Mouse (Mus musculus): ENCODE measurements around the gene Ube2o.

The Ube2o gene

DNA sequence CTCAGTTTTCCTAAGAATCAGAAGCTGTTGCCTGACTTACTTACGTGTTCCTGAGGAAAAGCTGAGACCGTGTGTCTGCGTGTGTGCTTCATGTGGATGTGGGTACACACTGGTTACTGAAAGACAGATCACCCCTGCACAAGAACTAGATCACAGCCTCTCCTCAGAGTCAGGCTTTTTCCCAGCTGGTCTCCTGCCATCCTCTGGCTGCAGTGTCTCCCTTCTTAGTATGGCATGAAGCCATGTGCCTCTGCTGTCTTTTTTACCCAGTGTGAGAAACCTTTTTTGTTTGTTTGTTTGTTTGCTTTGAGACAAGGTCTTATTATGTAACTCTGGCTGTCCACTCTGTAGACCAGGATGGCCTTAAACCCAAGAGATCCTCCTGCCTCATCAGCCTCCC, 2.0 kb downstream of the Ube2o start:
- no peak for DNase-seq

DNA sequence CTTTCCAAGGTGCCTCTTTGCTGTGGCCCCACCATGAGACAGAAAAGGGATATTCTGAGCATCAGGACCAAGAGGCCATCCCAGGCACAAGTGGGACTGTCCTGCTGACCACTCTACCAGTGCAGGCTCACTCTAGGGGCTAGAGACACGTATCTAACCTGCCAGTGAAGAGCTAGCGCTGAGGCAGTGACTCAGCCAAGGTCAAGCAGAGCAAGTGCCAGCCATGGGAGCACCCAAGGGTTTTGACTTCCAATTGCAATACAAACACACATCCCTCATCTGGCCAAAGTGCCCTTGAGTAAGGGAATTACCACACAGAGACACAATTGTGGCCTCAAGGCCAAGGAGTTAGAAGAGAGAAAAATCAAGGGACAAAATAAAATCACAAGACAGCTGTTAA, 5.9 kb downstream of the Ube2o start:
- no peak for DNase-seq

DNA sequence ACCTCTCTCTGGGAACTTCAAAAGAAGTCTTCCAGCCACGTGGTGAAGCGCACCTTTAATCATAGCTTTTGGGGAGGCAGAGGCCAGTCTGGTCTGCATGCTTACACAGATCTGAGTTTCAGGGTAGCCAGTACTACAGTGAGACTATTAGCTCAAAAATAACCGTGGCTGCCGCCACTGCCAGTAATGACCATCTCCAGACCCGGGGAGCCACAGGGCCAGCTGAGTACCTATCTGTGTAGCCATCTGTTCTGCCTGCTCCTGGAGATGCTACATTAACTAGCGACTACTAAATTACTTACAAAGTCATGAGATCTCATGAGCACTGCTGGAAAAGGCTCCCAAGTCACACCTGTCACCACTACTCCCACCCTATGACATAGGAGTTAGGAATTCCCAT, 6.3 kb downstream of the Ube2o start:
- no peak for DNase-seq

DNA sequence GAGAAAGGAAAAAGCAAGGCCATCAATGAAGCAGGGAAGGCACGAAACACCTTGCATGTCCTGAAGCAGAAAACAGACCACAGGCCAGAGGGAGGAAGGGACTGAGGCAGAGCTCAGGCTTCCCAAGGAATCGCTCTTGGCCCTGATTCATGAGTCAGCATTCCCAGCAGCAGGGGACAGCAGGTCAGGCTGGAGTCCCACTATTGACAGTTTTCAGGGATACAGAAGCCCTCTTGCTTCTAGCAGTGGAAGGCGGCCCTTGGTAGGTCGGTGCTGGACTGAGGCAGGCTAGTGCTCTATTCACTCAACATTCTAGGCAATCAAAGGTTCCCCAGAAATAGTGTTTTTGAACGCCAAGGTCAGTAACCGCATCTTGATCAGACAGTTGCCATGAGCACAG, 6.8 kb downstream of the Ube2o start:
- no peak for DNase-seq

DNA sequence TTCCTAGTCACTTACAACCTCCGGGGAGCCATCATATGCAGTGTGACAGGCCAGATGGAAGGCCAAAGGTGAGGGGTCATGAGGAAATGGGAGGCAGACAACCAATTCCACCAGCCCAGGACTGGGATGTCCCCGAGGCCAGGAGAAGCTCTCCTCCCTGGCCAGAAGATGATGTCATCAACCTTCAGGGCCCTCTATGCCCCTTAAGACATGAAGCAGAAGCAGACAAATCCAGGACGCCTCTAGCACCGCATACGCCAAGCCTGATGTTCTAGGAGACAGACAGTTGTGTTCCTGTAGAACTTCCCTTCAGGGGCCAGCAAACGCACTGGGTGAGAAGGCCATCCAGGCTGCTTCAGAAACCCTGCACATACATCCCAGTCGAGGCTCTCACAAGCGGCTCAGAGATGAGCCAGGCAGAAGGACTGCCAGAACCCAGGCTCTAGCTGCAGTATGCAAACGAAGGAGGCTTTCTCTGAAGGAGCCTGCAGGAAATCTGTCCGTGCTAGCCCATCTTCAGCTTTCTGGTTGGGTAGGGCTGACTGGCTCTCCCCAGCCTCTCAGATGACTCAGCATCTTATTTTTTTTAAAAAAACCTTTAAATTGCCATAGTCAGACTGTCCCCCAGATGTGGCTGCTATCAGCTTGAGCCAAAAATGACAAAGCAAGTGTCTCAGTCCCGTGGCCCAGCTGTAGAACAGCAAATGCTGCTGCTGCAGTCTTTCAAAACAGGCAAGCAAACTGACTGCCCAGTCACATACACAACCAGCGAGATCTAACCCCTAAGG, 8.3 kb downstream of the Ube2o start:
- DNase-seq: no peak

DNA sequence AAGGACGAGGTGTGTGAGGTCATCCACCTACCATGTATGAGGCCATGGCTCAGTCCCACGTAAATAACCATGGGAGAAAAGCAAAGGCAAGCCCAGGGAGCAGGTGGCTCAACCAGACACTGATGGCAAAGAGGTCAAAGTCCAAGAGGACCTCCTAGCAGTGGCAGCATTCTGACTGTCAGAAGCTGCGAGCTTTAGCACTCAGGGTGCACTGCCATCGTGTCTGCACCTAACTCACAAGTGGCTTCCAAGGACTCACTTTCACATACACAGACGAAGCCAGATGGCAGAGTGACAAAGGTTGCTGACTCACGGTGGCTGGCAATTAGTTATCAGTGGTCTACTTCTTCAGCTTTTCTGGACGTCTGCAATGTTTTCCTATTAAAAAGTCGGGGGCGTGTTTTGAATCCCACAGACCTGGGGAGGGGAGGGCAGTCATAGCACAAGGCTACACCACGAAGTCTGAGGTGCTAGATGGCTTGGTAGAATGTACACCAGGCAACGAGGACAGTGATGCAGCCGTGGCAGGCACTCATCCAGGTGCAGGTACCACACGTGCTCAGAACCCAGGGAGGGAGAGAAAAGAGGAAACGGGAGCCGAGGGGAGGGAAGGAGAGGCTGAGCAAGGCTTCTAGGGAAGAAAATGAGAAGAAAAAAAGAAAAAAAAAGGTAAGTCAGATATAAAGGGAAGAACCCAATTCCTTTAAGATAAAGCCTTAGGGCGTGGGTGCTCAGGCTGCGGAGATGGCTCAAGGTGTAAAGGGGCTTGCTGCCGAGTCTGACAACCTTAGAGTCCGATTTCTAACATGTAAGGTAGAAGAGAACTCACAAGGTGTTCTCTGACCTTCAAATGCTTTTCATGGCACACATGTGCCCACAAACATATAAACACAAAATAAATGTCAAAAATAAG, 9.2 kb downstream of the Ube2o start:
- no peak for DNase-seq

DNA sequence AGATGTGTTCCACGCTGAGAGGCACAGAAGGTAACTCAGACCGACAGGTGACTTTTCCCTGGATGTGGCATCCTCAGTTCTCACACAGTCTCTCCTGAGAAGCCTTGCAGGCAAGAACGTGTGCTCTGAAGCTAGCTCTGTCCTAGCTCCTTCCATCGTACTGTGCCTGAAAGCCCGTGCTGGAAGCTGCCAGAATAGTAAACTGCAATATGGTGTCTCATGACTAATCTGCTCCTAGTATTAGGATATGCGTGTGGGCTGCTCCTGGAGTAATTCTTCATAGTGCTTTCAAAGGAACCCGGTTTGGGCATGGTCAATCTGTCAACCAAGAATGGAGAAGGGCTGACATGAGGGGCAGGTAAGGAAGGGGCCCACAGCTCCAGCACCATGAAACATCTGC, 10.4 kb downstream of the Ube2o start:
- no peak for DNase-seq

DNA sequence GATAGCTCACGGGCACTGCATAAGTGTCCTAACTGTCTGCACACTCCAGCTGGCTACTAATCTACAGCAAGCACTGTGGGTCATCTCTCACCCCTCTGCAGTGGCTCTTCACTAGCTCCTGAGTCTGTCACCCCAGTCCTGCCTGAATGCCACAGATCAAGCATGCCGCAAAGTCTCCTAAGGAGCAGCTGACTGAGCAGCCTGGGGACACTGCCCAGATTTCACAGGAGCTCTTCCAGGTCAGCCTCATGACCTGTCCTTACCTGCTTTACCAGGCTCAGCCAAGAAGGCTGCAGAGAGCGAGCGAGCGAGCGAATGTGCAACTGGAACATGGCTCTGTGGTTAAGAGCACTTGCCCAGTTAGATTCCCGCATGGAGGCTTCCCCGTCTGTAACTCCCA, 13.7 kb downstream of the Ube2o start:
- no peak for DNase-seq

DNA sequence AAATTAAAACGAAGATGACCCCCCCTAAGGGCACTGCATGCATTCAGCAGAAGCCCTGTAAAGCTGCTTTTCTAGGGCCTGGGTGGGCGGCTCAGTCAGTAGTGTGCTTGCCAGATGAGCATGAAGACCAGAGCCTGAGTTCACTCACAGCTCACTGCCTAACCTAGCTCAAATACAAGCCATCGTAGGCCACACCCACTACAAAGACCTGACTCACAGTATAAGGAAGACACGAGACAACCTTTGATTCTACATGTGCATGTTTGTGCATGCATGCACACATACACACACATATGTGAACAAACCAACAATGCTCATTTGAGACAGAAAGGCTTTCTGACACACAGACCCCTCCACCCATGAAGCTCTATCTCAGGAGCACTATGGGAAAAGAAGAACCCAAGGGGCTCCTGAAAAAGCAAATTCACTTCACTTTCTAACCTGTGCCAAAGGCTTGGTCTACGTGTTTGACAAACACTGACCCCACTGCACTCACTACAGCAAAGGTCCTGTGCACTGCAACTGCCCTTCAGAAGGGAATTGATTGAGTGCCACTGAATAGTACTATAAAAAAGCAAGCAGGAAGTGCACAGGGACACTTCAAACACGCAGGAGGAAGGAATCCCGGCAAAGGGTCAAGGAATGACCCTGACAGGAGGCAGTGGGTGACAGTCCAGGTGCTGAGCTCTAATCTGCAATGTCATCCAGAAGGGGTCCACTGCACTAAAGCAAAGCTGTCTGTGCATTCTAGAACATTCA, 15.8 kb downstream of the Ube2o start:
- DNase-seq: no peak

DNA sequence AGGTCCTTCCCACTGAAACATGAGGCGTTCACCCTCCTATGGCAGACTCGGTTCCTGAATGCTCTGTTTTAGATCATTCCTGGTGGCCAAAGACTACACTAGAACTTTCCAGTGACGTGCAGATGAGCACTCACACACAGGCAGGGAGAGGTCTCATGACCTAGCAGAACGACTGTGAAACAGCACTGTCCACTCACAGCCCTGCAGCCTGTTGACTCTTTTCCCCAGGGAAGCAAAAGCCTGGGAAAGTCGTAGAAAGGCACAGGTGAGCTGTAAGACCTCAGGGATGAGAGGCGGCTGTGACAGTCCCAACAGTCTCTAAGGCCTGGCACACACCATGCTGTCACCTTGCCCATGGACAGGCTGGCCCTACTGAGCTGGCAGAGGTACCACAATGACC, 24.9 kb downstream of the Ube2o start:
- DNase-seq: no peak

DNA sequence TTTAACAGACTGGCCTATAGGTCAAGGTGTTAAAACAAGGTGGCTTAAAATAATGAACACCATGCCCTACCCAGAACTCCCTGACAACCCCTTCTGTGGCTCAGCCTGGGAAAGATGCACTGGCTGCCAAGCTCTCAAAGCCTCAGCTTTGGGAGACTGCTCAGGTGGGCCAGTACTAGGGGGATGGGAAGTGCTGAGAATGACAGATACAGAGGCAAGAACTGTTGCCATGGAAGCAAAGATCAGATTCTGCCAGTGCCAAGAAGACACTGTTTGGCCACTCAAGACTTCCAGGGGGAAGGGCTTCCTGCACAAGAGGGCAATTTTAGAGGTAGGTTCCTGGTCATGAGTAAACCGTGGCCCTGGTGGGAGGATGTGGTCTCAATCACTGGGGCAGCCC, 25.7 kb downstream of the Ube2o start:
- no peak for DNase-seq

DNA sequence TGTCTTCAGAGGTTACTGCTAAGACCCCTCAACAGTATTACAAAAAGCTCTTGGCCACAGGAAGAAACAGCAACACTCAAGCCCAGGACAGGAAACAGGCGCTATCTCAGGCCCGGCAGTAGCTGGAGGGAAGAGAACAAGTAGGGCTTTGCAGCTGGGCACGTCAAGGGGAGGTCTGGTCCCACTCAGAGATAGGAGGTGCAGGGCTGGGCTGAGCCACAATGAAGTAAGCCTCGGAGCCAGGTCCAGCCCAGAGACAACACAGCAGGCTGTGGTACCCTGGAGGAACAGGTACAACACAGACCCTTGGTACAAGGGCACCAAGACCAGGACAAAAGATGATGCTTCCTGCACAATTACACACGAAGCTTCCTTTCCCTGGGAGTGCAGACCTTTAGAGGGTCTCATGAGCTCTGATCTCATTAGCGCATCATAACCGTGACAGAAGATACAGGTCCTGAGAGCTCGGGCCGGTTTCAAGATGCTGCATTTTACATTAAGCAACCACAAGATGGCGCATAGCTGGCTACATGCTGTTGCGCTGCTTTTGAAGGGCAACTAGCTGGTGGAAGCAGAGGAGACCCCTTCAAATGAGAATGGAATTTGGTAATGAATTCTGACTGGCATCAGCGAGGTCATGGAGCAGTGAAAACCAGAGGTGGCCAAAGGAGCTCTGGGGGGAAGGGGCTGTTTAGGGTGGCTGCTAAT, 26.9 kb downstream of the Ube2o start:
- peak in 1 of 2 experiments; percentile 35 for DNase-seq

DNA sequence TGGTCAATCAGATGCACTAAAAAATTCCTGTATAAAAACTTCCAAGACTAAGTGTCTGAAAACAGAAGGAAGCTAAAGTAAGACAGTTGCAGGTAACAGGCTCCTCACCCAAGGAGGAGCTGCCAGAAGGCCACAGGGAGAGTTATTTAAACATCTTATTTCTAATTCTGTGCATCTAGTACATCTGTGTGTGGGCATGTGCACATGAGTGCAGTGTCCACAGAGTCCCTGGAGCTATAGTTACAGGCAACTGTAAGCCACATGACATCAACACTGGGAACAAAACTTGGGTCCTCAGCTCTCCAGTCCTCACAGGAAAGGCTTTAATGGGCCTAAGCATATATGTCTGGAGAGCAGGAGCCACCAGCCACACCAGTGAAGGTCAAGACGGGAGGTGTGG, 29.1 kb downstream of the Ube2o start:
- DNase-seq: no peak

DNA sequence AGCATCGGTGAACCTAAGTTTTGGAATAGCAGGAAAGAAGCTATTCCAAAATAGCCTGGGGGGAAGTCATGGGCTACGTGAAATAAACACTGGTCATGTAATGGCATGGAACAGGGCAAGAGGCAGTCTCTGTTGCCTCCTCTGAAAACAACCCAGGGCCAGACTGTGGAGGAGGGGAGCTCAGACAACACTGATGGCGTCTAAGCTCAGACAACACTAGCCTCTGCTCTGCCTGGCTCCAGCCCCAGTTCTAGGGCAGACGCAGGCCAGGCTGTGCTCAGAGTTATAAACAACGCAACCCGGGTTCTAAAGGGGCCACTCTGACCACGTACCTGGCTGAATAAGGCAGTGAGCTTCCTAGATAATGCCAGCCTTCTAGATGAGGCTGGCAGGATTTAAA, 30.5 kb downstream of the Ube2o start:
- DNase-seq: no peak

DNA sequence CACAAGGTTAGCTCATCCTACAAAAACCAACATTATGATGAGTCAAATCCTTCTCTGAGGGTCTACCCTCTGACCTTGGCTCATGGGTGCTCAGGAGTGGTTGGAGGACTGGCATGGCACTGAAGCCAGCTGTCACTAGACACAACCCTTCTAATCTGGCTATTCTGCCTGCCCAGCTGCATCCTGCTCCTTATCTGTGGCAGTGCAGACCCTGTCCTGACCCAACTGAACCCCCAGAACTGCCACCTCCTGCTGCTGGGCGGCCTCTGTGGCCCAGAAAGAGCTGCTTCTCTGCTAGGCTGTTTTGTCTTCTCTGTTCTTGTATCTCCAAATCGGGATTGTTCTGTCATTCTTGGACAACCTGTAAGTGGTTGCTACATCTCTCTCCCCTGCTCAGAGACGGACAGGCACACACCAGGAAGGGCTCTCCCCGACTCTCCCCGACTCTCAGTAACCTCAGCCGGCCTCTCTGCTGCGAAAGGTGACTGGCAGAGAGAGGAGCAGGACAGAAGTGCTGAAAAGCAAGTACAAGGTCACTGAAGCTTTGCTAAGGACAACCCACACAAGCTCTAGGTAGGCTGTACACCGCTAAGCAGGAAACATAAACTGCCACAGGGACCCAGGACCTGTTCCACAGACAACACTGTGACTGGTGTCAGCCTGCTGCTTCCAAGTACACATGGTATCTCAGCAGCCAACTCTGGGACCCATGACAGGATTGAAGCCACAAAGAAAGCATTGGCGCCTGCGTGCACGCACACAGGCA, 31.8 kb downstream of the Ube2o start:
- DNase-seq: no peak

DNA sequence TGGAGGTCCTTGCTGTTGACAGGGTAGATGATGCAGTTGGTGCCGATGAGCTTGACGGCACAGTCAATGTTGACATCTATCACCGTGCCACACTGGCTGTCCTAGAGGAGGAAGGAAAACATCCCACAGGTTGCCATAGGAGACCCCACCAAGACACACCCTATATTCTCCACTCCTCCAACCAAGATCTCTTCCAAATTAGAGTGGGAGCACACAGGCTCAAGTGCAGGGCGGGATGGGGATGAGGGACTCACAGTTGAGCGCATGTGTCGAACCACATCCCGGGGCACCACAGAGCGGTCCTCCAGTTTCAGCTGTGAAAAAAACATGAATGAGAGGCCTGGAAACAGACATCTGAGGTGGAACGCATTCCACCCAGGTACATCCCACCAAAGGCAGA, 32.5 kb downstream of the Ube2o start:
- DNase-seq: no peak

DNA sequence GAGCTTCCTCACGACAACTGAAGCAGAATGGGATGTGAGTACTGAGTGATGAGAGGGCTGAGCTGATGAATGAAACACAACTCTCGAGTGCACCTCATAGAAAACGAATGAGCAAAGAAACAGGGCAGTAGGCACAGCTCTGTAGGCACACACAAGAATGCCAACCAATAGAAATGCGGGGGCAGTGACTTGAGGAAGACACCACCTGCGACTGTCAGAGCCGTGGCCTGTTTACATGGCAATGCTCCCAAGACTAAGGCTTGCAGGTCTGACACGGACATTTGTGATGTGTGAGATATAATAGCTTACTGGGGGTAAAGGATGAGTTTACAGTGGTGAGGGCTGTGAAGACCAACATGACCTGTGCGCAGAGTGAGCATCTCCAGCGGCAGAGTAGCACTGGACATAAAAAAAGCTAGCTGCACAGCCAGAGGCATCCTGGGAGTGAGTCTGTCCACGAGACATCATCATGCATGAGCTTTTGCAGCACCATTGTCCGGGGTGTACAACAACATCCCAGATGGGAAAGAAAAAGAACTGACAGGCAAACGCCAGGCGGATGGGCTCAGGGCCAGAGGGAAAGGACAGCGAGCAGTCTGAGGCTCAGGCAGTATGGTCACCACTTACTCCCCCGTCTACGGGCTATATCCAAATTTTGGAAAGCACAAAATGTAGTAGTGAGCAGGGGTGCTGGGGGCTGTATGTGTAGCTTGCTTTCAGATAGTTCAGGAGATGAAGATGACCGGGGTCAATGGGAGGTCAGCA, 33.8 kb downstream of the Ube2o start:
- no peak for DNase-seq

DNA sequence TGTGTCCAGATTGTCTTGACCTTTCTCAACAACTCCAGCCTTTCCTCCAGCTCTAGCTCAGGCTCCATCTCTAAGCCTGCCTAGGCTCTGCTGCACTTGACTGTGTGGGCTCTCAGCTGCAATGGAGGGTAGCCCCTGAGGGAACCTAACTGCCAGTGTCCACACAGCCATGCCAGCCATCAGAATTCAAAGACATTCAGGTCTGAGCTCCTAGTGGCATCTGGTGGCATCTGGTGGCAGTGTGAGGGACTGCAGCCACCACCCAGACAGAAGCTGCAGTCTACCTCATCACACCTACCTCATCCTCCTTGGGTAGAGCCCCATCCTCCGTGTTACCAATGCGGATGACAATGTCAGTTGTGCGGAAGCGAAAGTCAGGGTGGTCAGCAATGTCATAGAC, 38.1 kb downstream of the Ube2o start:
- DNase-seq: peak in 1 of 2 experiments; percentile 30

DNA sequence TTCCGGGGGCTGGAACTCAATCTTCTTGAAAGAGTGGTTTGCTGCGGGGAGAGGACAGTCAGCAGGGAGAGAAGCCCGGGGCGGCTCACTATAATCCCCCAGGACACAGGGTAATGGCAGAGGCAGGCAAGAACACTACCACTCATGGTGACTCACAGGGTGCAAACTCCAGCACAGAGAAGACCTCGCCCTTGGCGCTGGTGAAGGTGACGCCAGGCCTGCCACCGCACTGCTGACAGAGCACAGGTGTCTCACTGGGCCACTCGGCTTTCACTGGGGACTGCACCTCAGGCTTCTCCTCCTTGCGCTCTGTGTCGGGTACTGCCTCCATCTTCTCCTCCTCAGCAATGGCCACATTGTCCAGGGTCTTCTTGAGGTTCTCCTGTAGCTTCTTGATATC, 40.1 kb downstream of the Ube2o start:
- DNase-seq: no peak

DNA sequence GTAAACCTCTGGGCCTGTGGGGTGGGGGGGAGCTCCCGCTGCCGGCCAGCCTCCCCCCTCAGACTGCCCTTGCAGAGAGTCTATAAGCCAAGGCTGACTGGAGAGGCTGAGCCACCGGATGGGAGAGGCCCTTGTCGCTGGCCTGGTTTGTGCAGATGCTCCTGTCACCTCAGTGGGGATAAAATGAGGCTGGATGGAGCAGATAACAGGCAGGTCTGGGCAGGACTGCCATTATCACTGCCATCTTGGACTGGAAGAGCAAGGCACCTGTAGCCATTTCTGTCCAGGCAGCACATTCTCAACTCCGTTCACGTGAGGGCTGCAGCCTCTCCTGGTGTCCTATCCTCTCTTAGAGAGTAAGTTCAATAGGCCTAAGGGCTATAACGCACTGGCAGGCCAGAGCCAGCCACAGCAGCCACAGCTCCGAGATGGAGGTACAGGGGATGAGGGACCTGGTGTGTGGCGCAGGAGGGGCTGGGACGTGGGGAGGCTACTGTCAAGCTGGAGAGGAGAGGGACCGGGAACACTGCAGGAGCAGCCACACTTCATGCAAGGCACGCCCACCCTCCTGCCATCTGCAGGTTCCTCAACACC, 43.0 kb downstream of the Ube2o start:
- no peak for DNase-seq

DNA sequence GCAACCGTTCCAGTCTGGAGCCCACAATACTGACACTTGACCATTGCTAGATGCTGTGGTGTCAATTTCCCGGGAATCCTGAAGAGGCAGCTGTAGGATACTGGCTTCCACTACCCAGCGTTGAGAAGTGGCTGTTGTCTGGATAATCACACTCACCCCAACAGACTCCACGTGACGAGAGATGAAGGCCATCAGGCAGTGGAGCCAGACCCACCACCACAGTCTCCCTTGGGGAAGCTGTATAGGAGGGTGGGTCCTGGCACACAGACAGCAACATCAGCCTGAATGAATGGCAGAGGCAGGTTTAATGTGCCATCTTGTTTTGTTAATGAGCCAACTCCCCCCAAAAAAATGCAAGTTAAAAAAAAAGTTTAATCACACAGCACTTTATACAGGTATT, 43.9 kb downstream of the Ube2o start:
- DNase-seq: no peak

All from spleen, adult 18-20 months (tissue).